Mouse (Mus musculus) G1E (cell line): Measurements from ENCODE around the gene Slc38a7.

ENCODE experiments used
- CTCF ChIP-seq: IDR thresholded peaks from 2 replicates; pipeline ENCODE4 v1.5.1; 2012; ENCODE audit warnings: low read depth, low read length, inconsistent platforms, mixed read lengths
- GATA1 ChIP-seq: IDR thresholded peaks from 2 replicates; pipeline ENCODE4 v1.6.1; 2012; ENCODE audit warnings: borderline replicate concordance, low read length, inconsistent platforms, mixed read lengths
- POLR2AphosphoS5 ChIP-seq: IDR thresholded peaks from 2 replicates; pipeline ENCODE4 v1.6.1; 2012; ENCODE audit warnings: low read depth, low read length, inconsistent platforms; ENCODE audit not compliant: insufficient replicate concordance

GRCm38 (mm10) chr8:95822096-95822495, 31.2 kb downstream of the Slc38a7 start:
- TF ChIP-seq CTCF = no peak
- no peak for TF ChIP-seq GATA1
- no peak for TF ChIP-seq POLR2AphosphoS5
